ENCODE assay signal across 20 mouse cellular contexts in the genomic region with DNA sequence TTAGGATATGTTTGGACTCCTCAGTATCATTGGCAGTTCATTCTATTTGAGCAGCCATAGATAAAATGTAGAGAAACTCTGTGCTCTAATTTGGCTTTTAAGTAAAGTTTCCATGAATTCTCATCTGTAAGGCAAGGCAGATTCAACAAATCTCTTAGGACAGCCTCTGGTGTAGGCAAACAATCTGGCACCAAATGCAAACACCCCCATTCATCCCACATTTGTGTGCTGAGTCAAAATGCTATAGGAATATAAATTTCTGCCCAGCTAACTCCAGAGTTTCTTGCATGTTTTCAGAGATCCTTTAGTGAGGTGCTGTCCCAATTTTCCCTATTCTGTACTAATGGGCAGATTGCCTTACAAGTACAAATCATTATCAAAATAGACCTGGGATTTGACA.
A peak's percentile ranks its signal among the peaks of the same experiment; 100 is the strongest.
DNase-seq lines count a peak whose midpoint lies in the region; TF ChIP-seq lines count a peak whose summit lies in the region.
"Had no signal": no experiment of that assay in that cellular context is flagged by ENCODE, and none has a peak within 500 bp of the region (broad histone marks: within the 10 kb centered on the region; RNA-seq: fewer than 3 reads in every experiment).

No protein-coding gene starts in this region.

- DNase-seq in layer of hippocampus, adult 2 months (ENCODE audit: low spot score in 2 of 2) = peak; percentile 5 to 11
- DNase-seq in layer of hippocampus, adult 9-10 months (ENCODE audit: low spot score) = no peak
- DNase-seq in right cerebral cortex, adult 18-20 months = peak; percentile 50
- no peak for DNase-seq in right cerebral cortex, postnatal 4 days
- peak; percentile 7 to 8 for DNase-seq in left cerebral cortex, postnatal 14 days (ENCODE audit: low spot score in 2 of 2)
- peak; percentile 13 to 24 for DNase-seq in left cerebral cortex, postnatal 36 days (ENCODE audit: low spot score in 2 of 2)
- DNase-seq in cerebellum, adult 18-20 months = no peak
- no peak for DNase-seq in gastrocnemius, adult 2 months
- DNase-seq: adrenal gland, adult 2 months; adrenal gland, postnatal 25 days; cerebellum, adult 8-10 months; cerebellum, postnatal 14 days; embryo, embryonic 11 days; gastrocnemius, postnatal 25 days had no signal

- no peak overlapping the region for H3K4me3 ChIP-seq in layer of hippocampus, adult 2 months
- H3K4me3 ChIP-seq in gastrocnemius, adult 2 months = no peak overlapping the region
- H3K4me3 ChIP-seq: embryonic facial prominence, embryonic 15.5 days; erythroblast, embryonic 14.5 days; forebrain, embryonic 10.5 days; heart, embryonic 12.5 days; hindbrain, embryonic 10.5 days; hindbrain, embryonic 15.5 days had no signal

- no peak overlapping the region for H3K27ac ChIP-seq in layer of hippocampus, adult 2 months
- H3K27ac ChIP-seq in gastrocnemius, adult 2 months = no peak overlapping the region
- H3K27ac ChIP-seq: embryonic facial prominence, embryonic 15.5 days; forebrain, embryonic 10.5 days; hindbrain, embryonic 10.5 days; hindbrain, embryonic 15.5 days had no signal

- TF ChIP-seq CTCF in layer of hippocampus, adult 2 months (conservative IDR thresholded peaks at IDR 0.05) = no peak
- no peak for TF ChIP-seq CTCF in gastrocnemius, adult 2 months (IDR thresholded peaks at IDR 0.05)

- intact Hi-C loops in left cerebral cortex, postnatal 14 days (cut with DNase I) = no loop called here
- intact Hi-C loops in left cerebral cortex, postnatal 36 days (cut with DNase I) = no loop called here
- intact Hi-C loops in gastrocnemius, adult 2 months (cut with DNase I) = no loop called here

Comparison
In these comparisons a context has a peak if more than half of its experiments do, and no peak if none do; other contexts are left out.
1. DNase-seq: peak in layer of hippocampus, adult 2 months (2 of 2), right cerebral cortex, adult 18-20 months (single experiment), left cerebral cortex, postnatal 14 days (2 of 2) and left cerebral cortex, postnatal 36 days (2 of 2); none in layer of hippocampus, adult 9-10 months (single experiment), right cerebral cortex, postnatal 4 days (single experiment), cerebellum, adult 18-20 months (0 of 2) and gastrocnemius, adult 2 months (single experiment).